Mouse (Mus musculus): ENCODE results near the gene Pms2.

- TF ChIP-seq CTCF (IDR thresholded peaks at IDR 0.05; ENCODE audit: low read depth) = no peak
- no peak for TF ChIP-seq EP300 (IDR thresholded peaks at IDR 0.05; ENCODE audit: low read depth)
Observed at GRCm38 (mm10) chr5:143959551-143959950, 49.8 kb downstream of the Pms2 start.
